Mouse (Mus musculus) thymus, adult 18-20 months (tissue): Measurements from ENCODE around the gene Usp30.

Experiments
- DNase-seq, 2 experiments: peaks; one replicate each; pipeline ENCODE4 v3.0.0; 2022; ENCODE audit warnings: mixed read lengths in 2 of 2

Usp30 gene

GRCm38 (mm10) chr5:114157236-114157635 is 92.0 kb downstream of the Usp30 start:
- DNase-seq: no peak

- DNase-seq: no peak
Measured at GRCm38 (mm10) chr5:114161424-114161823, 96.2 kb downstream of the Usp30 start.

GRCm38 (mm10) chr5:114162106-114162815 is 97.0 kb downstream of the Usp30 start:
- DNase-seq: no peak

DNA sequence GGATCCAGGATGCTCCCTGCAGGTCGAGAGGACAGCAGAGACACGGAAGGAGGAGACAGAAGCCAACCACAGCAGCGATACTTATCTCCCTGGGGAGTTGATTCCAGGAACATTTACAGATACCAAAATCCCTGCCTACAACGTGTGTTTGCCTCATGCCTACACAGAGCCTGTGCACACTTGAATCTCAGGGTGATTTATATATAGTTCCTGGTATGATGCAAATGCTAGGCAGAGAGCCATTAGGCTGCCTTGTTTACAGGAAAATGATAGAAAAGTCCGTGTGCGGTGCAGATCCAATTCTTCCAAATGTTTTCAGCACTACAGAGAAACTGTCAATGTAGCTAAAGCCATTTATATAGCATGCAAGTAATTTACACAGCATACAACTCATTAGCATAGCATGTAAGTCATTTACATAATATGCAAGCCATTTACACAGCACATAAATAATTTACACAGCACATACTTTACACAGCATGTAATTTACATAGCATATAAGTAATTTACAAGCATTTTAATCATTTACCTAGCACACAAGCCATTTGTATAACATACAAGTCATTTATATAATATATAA is 97.9 kb downstream of the Usp30 start:
- no peak for DNase-seq

GRCm38 (mm10) chr5:114170345-114170744 is 105.1 kb downstream of the Usp30 start:
- no peak for DNase-seq

DNA sequence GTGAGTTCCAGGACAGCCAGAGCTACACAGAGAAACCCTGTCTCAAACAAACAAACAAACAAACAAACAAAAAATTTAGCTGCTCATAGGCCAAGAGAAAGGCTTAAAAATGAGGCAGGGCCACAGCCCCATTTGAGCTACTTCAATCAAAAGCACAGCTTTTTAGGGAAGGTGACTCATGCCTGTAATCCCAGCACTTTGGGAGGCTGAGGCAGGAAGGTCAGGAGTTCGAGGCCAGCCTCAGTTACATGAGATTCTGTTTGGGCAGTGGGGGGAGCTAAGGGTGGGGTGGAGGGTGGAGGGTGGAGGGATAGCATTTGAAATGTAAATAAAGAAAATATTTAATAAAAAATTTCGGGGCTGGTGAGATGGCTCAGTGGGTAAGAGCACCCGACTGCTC is 107.7 kb downstream of the Usp30 start:
- no peak for DNase-seq

- no peak for DNase-seq
Measured at GRCm38 (mm10) chr5:114173458-114173857, 108.2 kb downstream of the Usp30 start.

- DNase-seq: no peak
Measured at GRCm38 (mm10) chr5:114173877-114174581, 108.8 kb downstream of the Usp30 start.
